ENCODE assay signal across 21 mouse cellular contexts in the genomic region with DNA sequence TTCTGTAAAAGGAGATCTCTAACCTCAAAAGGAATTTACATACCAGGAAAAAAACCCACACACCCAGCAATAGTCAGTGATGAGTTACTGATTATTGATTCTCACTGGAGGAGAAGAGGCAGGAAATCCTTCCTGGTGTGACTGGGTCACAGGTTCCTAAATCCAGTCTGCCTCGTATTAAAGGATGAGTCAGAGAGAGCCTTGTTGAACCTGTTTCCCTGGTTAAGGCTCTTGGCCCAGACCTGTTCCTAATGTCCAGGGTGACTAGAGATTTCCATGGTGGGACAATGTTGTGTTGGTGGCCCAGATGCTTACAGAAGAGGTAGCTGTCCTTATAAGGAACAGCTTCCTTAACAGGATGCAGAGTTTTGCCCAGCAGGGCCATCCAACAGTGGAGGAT.
"Had no signal": no experiment of that assay in that cellular context is flagged by ENCODE, and none has a peak within 500 bp of the region (broad histone marks: within the 10 kb centered on the region; RNA-seq: fewer than 3 reads in every experiment).

No protein-coding gene starts in this region.

- H3K4me1 ChIP-seq: kidney, embryonic 15.5 days; midbrain, embryonic 12.5 days; midbrain, embryonic 15.5 days; neural tube, embryonic 12.5 days; neural tube, embryonic 15.5 days; stomach, embryonic 15.5 days had no signal

- H3K27me3 ChIP-seq: kidney, embryonic 15.5 days; midbrain, embryonic 12.5 days; midbrain, embryonic 15.5 days; neural tube, embryonic 12.5 days; neural tube, embryonic 15.5 days; stomach, embryonic 15.5 days had no signal

- H3K4me2 ChIP-seq: kidney, embryonic 15.5 days; lung, embryonic 14.5 days; midbrain, embryonic 12.5 days; midbrain, embryonic 15.5 days; neural tube, embryonic 12.5 days; neural tube, embryonic 15.5 days; stomach, embryonic 15.5 days had no signal

- H3K36me3 ChIP-seq: kidney, embryonic 15.5 days; midbrain, embryonic 12.5 days; midbrain, embryonic 15.5 days; neural tube, embryonic 12.5 days; neural tube, embryonic 15.5 days; stomach, embryonic 15.5 days had no signal

- H3K4me3 ChIP-seq: kidney, embryonic 15.5 days; midbrain, embryonic 12.5 days; midbrain, embryonic 15.5 days; neural tube, embryonic 12.5 days; neural tube, embryonic 15.5 days; stomach, embryonic 15.5 days had no signal

- H3K9me3 ChIP-seq: kidney, embryonic 15.5 days; midbrain, embryonic 12.5 days; midbrain, embryonic 15.5 days; neural tube, embryonic 12.5 days; neural tube, embryonic 15.5 days; stomach, embryonic 15.5 days had no signal

- ATAC-seq: inflammation-experienced regulatory T-cells, adult 6 months; liver, postnatal 0 days; lung, postnatal 0 days; midbrain, embryonic 15.5 days had no signal

- H3K9ac ChIP-seq: kidney, embryonic 15.5 days; liver, embryonic 14.5 days; liver, postnatal 0 days; lung, embryonic 14.5 days; midbrain, embryonic 12.5 days; midbrain, embryonic 15.5 days; neural tube, embryonic 12.5 days; neural tube, embryonic 15.5 days; stomach, embryonic 15.5 days had no signal

- DNase-seq: kidney, adult 8-10 months; kidney, postnatal 10 days; kidney, postnatal 4 days; layer of hippocampus, adult 9-11 months; liver, postnatal 0 days; lung, embryonic 14.5 days; right cerebral cortex, adult 18-20 months; right cerebral cortex, postnatal 25 days; spleen, adult 18-20 months; thymus, adult 18-20 months; thymus, postnatal 36 days had no signal

- H3K27ac ChIP-seq: kidney, embryonic 15.5 days; liver, embryonic 14.5 days; macrophage; midbrain, embryonic 12.5 days; midbrain, embryonic 15.5 days; neural tube, embryonic 12.5 days; neural tube, embryonic 15.5 days; stomach, embryonic 15.5 days had no signal
